In genomic region chr5:139228318-139228717, GRCm38 (mm10) we compare ENCODE assay signal across 30 mouse cellular contexts.
"Had no signal": no experiment of that assay in that cellular context is flagged by ENCODE, and none has a peak within 500 bp of the region (broad histone marks: within the 10 kb centered on the region; RNA-seq: fewer than 3 reads in every experiment).

No protein-coding gene starts in this region.

- H3K4me3 ChIP-seq: heart, embryonic 12.5 days; heart, embryonic 13.5 days; heart, embryonic 15.5 days; hindbrain, embryonic 10.5 days; hindbrain, embryonic 12.5 days; hindbrain, embryonic 13.5 days; hindbrain, embryonic 15.5 days; intestine, embryonic 15.5 days; kidney, embryonic 15.5 days; layer of hippocampus, adult 2 months; left cerebral cortex, adult 2 months had no signal

- H3K27me3 ChIP-seq: heart, embryonic 12.5 days; heart, embryonic 13.5 days; heart, embryonic 15.5 days; hindbrain, embryonic 12.5 days; hindbrain, embryonic 13.5 days; hindbrain, embryonic 15.5 days; intestine, embryonic 15.5 days; kidney, embryonic 15.5 days had no signal

- H3K27ac ChIP-seq: heart, embryonic 13.5 days; heart, embryonic 15.5 days; hindbrain, embryonic 10.5 days; hindbrain, embryonic 12.5 days; hindbrain, embryonic 13.5 days; hindbrain, embryonic 14.5 days; hindbrain, embryonic 15.5 days; hindbrain, postnatal 0 days; intestine, embryonic 15.5 days; kidney, embryonic 15.5 days; kidney, postnatal 0 days; layer of hippocampus, adult 2 months; left cerebral cortex, adult 2 months had no signal

- H3K4me1 ChIP-seq: heart, embryonic 12.5 days; heart, embryonic 13.5 days; heart, embryonic 15.5 days; hindbrain, embryonic 10.5 days; hindbrain, embryonic 12.5 days; hindbrain, embryonic 13.5 days; hindbrain, embryonic 15.5 days; intestine, embryonic 15.5 days; kidney, embryonic 15.5 days had no signal

- DNase-seq: heart, postnatal 10 days; heart, postnatal 14 days; heart, postnatal 36 days; heart, postnatal 4 days; kidney, adult 11 months; kidney, adult 18-20 months; kidney, adult 2 months; kidney, adult 8-10 months; kidney, adult 9 months; kidney, postnatal 10 days; kidney, postnatal 14 days; kidney, postnatal 25 days; kidney, postnatal 36 days; kidney, postnatal 4 days; layer of hippocampus, adult 9-11 months; layer of hippocampus, postnatal 36 days had no signal
